Mouse (Mus musculus): ENCODE data around the gene Igsf21. TPM values are rescaled to one million over a fixed set of nuclear protein-coding genes. Genes with fewer than 3 reads are reported as not detected.

Gene Igsf21
- polyA plus RNA-seq, 1 experiment from 2014 or later, result 2.9 TPM

DNA sequence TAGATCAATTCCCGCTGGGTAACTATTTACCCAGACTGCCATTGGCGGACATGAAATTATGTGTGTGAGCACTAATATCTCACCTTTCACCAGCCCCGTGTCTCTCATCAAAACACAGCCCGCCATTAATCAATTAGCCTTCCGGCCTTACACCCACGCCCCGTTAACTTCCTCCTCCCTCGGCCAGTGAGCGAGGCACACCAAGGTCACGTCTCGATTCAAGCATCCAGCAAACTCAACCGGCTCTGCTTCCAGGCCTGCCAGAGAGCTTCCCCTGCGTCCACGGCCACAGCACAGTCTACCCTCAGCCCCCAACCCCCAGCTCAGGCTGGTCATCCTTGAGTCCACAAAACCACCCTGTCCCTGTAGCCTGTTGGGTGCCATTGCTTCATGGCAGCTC lies 32.2 kb downstream of the Igsf21 start:
- Histone ChIP-seq H3K4me1 (peaks cover 4% of the 10 kb centered on the region; the same call in 1 of the 2 replicates), H3K27ac (no peak overlapping the region), H3K9ac (no peak overlapping the region), H3K4me3 (no peak overlapping the region), H3K9me3 (no peaks in the 10 kb centered on the region), H3K27me3 (no peaks in the 10 kb centered on the region), H3K4me2 (replicated peaks) (no peak overlapping the region), H3K36me3 (no peaks in the 10 kb centered on the region)
- ATAC-seq (ENCODE audit: insufficient number of reproducible peaks, insufficient read depth, low FRiP score, low TSS enrichment), result no peak
- 39% methylated on average over 14 of the region's 14 CpGs for WGBS

DNA sequence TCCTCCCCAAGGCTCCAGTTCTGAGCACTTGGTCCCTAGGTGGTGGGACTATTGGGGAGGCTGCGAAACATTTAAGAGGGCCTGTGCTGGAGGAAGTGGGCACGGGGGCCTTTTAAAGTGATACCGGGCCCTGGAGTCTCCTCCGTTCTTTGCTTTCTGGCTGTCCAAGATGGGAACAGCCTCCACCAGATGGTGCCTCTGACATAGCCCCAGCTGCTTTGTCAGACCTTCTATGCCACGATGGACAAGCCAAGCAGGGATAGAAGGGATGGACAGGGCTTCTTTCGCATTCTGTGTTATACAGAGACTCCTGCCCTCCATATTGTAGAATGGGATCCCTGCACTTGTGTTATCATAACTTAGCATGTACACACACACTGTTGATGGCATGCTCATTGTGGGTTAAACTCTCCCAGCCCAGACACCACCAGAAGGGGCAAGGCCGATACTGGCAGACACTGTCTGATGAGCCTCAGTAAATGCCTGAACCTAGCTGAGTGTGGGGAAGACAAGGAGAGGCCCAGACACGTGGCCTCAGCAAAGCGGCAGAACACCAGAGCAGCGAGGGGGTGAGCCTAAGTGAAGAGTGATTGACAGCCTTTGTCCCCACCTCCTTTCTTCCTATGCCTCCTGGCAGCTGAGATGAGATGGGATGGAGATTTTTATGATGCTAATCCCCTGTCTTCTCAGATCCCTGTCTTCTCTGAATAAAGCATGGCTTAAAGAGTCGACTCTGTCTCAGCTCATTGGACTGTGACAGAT lies 36.3 kb downstream of the Igsf21 start:
- no peaks in the 10 kb centered on the region for H3K27me3 ChIP-seq
- no peak overlapping the region for H3K27ac ChIP-seq
- H3K9me3 ChIP-seq, result no peaks in the 10 kb centered on the region
- H3K9ac ChIP-seq, result no peak overlapping the region
- no peak overlapping the region for H3K4me3 ChIP-seq
- no peak for ATAC-seq (ENCODE audit: insufficient number of reproducible peaks, insufficient read depth, low FRiP score, low TSS enrichment)
- H3K36me3 ChIP-seq, result no peaks in the 10 kb centered on the region
- no peaks in the 10 kb centered on the region for H3K4me1 ChIP-seq
- no peak overlapping the region for H3K4me2 ChIP-seq (replicated peaks)
- 65% methylated on average over 11 of the region's 11 CpGs for WGBS

DNA sequence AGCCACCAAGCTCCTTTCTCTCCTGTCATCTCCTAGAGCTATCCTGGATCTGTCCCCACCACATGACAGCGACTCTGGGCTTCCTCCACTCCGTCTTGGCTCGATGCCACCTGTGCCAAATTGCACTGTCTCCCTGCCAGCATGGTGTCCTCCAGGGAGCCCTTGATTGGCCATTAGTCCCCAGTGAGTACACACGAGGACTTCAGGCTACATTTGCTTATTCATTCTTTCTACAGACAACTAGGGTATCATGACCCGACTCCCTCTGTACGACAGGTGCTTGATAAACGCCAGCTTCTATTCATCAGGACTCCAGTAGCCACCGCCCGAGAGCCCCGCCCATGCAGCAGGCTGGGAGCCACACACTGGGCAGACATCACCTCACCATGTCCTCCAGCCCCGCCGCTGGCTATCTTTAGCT lies 40.8 kb downstream of the Igsf21 start:
- Histone ChIP-seq H3K9me3 (no peaks in the 10 kb centered on the region), H3K27me3 (no peaks in the 10 kb centered on the region), H3K4me3 (no peak overlapping the region), H3K4me1 (no peaks in the 10 kb centered on the region), H3K4me2 (replicated peaks) (no peak overlapping the region), H3K9ac (no peak overlapping the region), H3K36me3 (no peaks in the 10 kb centered on the region), H3K27ac (no peak overlapping the region)
- WGBS, result 76% methylated on average over 12 of the region's 12 CpGs
- ATAC-seq (ENCODE audit: insufficient number of reproducible peaks, insufficient read depth, low FRiP score, low TSS enrichment), result no peak

DNA sequence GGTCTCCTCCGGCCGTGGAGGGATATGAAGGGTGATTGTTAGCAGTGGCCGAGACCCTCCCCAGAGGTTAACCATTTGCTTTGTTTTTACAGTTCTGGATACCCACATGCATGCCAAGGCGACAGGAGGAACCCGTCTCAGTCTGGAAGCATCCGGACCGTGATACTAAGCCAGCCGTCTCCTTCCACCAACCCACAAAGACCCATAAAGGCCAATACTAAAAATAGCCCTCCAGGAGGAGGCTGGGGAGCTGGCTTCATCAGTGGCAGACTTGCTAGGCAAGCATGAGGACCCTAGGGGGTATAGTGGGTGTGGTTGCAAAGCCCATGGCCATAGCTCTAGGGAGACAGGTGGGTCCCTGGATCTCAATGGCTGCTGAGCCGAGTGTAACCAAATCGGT lies 41.8 kb downstream of the Igsf21 start:
- Histone ChIP-seq H3K4me2 (replicated peaks) (no peak overlapping the region), H3K4me1 (no peaks in the 10 kb centered on the region), H3K4me3 (no peak overlapping the region), H3K9me3 (no peaks in the 10 kb centered on the region), H3K27me3 (no peaks in the 10 kb centered on the region), H3K27ac (no peak overlapping the region), H3K9ac (no peak overlapping the region), H3K36me3 (no peaks in the 10 kb centered on the region)
- ATAC-seq (ENCODE audit: insufficient number of reproducible peaks, insufficient read depth, low FRiP score, low TSS enrichment), result no peak
- whole genome bisulfite sequencing, result 78% methylated on average over 10 of the region's 10 CpGs

DNA sequence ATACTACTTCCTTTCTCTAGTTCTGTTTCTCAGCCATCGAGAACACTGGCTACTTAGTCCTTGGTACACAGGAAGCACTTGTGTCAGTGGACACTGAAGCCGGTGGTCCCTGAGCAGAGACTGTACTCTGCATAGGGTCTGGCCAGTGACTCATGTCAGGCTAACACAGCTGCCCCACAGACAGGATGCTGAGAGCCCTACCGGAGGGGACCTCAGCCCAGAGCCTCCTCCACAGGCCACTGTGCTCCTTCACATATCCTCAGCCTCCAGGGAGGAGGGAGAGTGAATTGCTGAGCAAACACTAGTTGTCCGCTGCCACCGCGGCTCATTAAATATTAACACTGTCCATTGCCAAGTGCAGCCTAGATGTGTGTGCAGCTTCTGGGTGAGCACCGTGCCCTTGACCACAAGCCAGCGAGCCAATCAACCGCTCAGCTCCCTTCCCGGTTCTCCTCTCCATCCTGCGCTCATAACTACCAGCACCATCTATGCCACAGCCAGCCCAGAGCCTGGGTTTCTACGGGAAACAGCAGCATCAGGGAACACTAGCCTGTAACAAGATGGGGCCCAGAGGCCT lies 42.8 kb downstream of the Igsf21 start:
- no peak overlapping the region for H3K9ac ChIP-seq
- no peaks in the 10 kb centered on the region for H3K27me3 ChIP-seq
- no peak overlapping the region for H3K4me2 ChIP-seq (replicated peaks)
- H3K9me3 ChIP-seq, result no peaks in the 10 kb centered on the region
- H3K36me3 ChIP-seq, result no peaks in the 10 kb centered on the region
- 87% methylated on average over 12 of the region's 12 CpGs for WGBS
- no peak overlapping the region for H3K27ac ChIP-seq
- ATAC-seq (ENCODE audit: insufficient number of reproducible peaks, insufficient read depth, low FRiP score, low TSS enrichment), result no peak
- H3K4me3 ChIP-seq, result no peak overlapping the region
- H3K4me1 ChIP-seq, result no peaks in the 10 kb centered on the region

DNA sequence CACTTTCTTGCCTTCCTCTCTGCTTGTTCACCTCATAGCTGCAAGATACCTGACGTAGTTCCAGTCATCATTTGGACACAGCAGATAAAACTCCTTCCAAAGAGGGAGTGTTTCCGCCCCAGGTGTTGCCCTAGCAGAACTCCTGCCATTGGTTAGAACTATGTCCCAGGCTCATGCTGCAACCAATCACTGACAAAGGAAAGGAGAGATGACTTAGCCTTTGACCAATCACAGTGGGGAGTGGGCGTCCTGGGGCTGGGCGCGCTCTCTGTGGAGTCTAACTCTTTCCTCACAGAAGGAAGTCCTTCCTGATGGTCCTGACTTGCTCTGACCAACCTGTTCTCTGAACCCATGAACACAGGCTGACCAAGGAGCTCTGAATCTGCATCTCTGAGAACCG lies 44.4 kb downstream of the Igsf21 start:
- Histone ChIP-seq H3K9ac (no peak overlapping the region), H3K27me3 (no peaks in the 10 kb centered on the region), H3K4me1 (no peaks in the 10 kb centered on the region), H3K9me3 (no peaks in the 10 kb centered on the region), H3K27ac (no peak overlapping the region), H3K36me3 (no peaks in the 10 kb centered on the region), H3K4me2 (replicated peaks) (no peak overlapping the region), H3K4me3 (no peak overlapping the region)
- ATAC-seq (ENCODE audit: insufficient number of reproducible peaks, insufficient read depth, low FRiP score, low TSS enrichment), result no peak
- WGBS, result 46% methylated on average over 6 of the region's 6 CpGs

DNA sequence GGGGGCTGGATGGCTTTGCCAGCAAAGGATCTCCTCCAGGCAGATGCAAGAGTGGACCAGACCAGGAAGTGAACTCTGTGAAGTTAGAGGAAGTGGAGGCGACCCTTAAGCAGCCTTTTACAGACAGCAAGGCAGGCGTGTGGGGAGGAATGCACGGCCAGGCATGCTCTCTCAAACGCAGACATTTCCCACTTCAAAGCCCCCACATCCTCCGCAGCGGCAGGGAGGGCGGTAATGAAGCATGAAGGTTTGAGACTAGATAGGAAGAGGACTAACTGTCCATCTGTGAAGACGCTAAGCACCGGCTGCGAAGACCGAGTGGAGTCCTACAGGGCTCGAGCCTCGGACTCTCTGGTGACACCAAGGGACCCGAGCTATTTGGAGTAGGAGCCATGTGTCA lies 46.3 kb downstream of the Igsf21 start:
- 74% methylated on average over 14 of the region's 14 CpGs for WGBS
- no peaks in the 10 kb centered on the region for H3K27me3 ChIP-seq
- no peak overlapping the region for H3K27ac ChIP-seq
- H3K4me3 ChIP-seq, result no peak overlapping the region
- no peak overlapping the region for H3K9ac ChIP-seq
- no peak for ATAC-seq (ENCODE audit: insufficient number of reproducible peaks, insufficient read depth, low FRiP score, low TSS enrichment)
- H3K4me2 ChIP-seq (replicated peaks), result no peak overlapping the region
- H3K36me3 ChIP-seq, result no peaks in the 10 kb centered on the region
- no peaks in the 10 kb centered on the region for H3K4me1 ChIP-seq
- H3K9me3 ChIP-seq, result no peaks in the 10 kb centered on the region

DNA sequence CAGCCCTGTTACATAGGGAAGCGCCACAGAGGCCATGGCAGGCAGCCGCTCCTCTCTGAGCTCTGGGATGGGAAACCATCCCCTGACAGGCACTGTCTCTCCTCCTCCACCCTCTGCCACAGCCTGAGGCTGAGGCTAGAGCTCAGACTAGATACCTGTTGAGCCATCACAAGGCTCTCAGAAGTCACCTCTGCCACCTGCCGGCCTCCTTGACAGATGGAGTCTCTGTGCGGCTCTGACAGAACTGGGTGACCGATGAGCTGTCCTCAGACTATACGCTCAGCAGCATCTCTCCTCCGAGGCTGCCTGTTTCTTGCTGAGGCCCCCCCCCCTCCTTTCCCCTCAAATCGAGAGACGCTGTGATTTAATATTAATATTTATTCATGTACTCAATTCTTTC lies 49.9 kb downstream of the Igsf21 start:
- Histone ChIP-seq H3K27ac (no peak overlapping the region), H3K4me1 (no peaks in the 10 kb centered on the region), H3K4me3 (no peak overlapping the region), H3K9ac (no peak overlapping the region), H3K27me3 (peaks cover under 1% of the 10 kb centered on the region; the same call in 1 of the 2 replicates), H3K36me3 (no peaks in the 10 kb centered on the region), H3K4me2 (replicated peaks) (no peak overlapping the region), H3K9me3 (no peaks in the 10 kb centered on the region)
- WGBS, result 63% methylated on average over 9 of the region's 9 CpGs
- ATAC-seq (ENCODE audit: insufficient number of reproducible peaks, insufficient read depth, low FRiP score, low TSS enrichment), result no peak

DNA sequence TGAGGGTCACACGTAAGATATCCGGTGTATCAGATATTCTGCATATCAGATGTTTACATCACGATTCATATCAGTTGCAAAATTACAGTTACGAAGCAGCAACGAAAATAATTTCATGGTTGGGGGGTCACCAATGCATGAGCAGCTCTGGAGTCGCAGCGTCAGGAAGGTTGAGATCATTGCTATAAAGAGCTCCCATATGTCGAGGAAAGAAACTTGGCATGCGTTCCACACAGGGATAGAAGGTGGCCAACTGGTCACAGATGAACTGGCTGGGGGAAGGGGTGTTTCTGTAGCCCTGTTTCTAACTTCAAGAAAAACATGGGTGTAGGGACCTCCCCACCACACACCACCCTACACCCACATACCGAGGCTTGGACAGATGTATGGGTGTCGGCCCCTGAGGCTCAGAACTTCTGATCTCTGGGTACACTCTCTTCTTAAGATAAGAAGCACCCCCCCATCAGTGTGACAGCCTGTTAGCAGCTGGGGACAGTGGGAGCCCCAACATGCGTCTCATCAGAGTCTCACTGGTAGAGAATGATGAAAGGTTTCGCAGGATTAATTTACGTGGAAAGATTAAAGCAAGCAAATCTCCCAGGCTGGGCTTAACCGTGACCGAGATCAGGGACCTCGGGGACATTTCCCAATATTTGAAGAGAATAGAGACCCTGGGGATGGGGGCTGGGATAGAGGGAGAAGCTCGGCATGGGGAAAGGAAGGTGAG lies 54.1 kb downstream of the Igsf21 start:
- Histone ChIP-seq H3K36me3 (no peaks in the 10 kb centered on the region), H3K4me3 (no peak overlapping the region), H3K27ac (no peak overlapping the region), H3K27me3 (peaks cover 6% of the 10 kb centered on the region; the same call in 1 of the 2 replicates), H3K4me1 (no peaks in the 10 kb centered on the region), H3K9ac (no peak overlapping the region), H3K9me3 (no peaks in the 10 kb centered on the region), H3K4me2 (replicated peaks) (no peak overlapping the region)
- ATAC-seq (ENCODE audit: insufficient number of reproducible peaks, insufficient read depth, low FRiP score, low TSS enrichment), result no peak
- 84% methylated on average over 18 of the region's 18 CpGs for WGBS

DNA sequence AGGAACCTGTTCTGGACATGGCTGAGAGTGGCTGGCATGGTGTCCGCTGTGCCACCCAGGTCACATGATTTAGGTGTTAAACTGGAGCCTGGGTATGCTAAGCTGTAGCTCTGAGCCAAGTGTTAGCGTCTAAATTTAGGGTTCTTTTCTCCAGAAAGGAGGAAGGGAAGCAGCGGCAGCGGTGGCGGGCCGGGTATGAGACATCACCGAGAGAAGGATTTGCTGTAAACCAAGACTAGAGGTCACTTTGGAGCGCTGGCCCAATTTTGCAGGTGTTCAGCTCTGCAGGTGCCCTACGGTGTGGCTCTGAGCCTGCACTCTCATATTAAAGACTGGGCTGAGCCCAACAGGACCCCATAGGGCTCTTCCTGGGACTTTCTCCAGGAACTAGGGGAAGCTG lies 57.0 kb downstream of the Igsf21 start:
- ATAC-seq (ENCODE audit: insufficient number of reproducible peaks, insufficient read depth, low FRiP score, low TSS enrichment), result no peak
- no peak overlapping the region for H3K27ac ChIP-seq
- no peak overlapping the region for H3K4me2 ChIP-seq (replicated peaks)
- H3K27me3 ChIP-seq, result peaks cover 6% of the 10 kb centered on the region; the same call in 1 of the 2 replicates
- no peaks in the 10 kb centered on the region for H3K9me3 ChIP-seq
- no peak overlapping the region for H3K9ac ChIP-seq
- no peaks in the 10 kb centered on the region for H3K4me1 ChIP-seq
- H3K4me3 ChIP-seq, result no peak overlapping the region
- 88% methylated on average over 9 of the region's 9 CpGs for WGBS
- no peaks in the 10 kb centered on the region for H3K36me3 ChIP-seq

DNA sequence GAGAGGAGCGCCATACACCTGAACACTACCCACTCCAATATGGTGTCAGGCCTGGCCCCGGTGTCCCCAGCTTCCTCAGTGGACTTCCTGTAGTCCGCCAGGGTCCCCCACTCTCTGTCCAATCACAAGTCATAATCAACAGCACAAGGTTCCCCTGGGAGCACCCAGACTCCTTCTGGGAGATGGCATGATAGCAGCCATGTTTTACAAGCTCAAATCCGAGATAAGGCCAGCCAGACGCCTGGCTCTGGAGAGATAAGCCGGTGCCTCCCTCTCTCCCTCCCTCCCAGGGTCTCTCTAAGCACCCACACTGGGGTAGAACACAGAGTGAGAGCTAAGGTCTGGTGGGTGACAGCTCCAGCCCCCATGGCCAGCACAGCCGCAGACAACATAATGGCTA lies 58.0 kb downstream of the Igsf21 start:
- no peak overlapping the region for H3K4me3 ChIP-seq
- no peak overlapping the region for H3K4me2 ChIP-seq (replicated peaks)
- 72% methylated on average over 7 of the region's 7 CpGs for WGBS
- no peaks in the 10 kb centered on the region for H3K4me1 ChIP-seq
- H3K9ac ChIP-seq, result no peak overlapping the region
- no peak for ATAC-seq (ENCODE audit: insufficient number of reproducible peaks, insufficient read depth, low FRiP score, low TSS enrichment)
- H3K9me3 ChIP-seq, result no peaks in the 10 kb centered on the region
- H3K27ac ChIP-seq, result no peak overlapping the region
- peaks cover 6% of the 10 kb centered on the region; the same call in 1 of the 2 replicates for H3K27me3 ChIP-seq
- H3K36me3 ChIP-seq, result no peaks in the 10 kb centered on the region
